Mouse (Mus musculus) kidney, embryonic 15.5 days (tissue): ENCODE measurements at regions not wholly inside any gene's neighbourhood (a gene's known extent, or its start where the extent isn't known, plus 50 kb on each side); places are given as distances from the start of the nearest gene placed in this dataset.

Experiments used
- ATAC-seq: fragments of 200-750 bp; cut with Nextera tagmentation; replicated peaks from 2 replicates; pipeline ENCODE4 v1.8.0; 2017; ENCODE audit warnings: moderate TSS enrichment; ENCODE audit not compliant: low FRiP score
- H3K27ac ChIP-seq: fragments of 300-500 bp; sonication (generic); 2 replicates; pipeline ENCODE4 v1.5.1; 2015; ENCODE audit warnings: mild to moderate bottlenecking, inconsistent platforms
- H3K27me3 ChIP-seq: fragments of 300-500 bp; sonication (generic); 2 replicates; pipeline ENCODE4 v1.6.1; 2015; ENCODE audit warnings: inconsistent platforms
- H3K36me3 ChIP-seq: fragments of 300-500 bp; sonication (generic); 2 replicates; pipeline ENCODE4 v1.6.1; 2015; ENCODE audit warnings: inconsistent platforms
- H3K4me1 ChIP-seq: fragments of 300-500 bp; sonication (generic); 2 replicates; pipeline ENCODE4 v1.6.1; 2015; ENCODE audit warnings: inconsistent platforms
- H3K4me2 ChIP-seq: fragments of 300-500 bp; sonication (generic); 2 replicates; pipeline ENCODE4 v1.6.1; 2015; ENCODE audit warnings: moderate library complexity, mild to moderate bottlenecking, inconsistent platforms
- H3K4me3 ChIP-seq: fragments of 300-500 bp; sonication (generic); replicated peaks from 2 replicates; pipeline ENCODE4 v1.5.1; 2015; ENCODE audit warnings: mild to moderate bottlenecking, inconsistent platforms
- H3K9ac ChIP-seq: fragments of 300-500 bp; sonication (generic); 2 replicates; pipeline ENCODE4 v1.6.1; 2015; ENCODE audit warnings: mild to moderate bottlenecking, inconsistent platforms
- H3K9me3 ChIP-seq: fragments of 300-500 bp; sonication (generic); replicated peaks from 2 replicates; pipeline ENCODE4 v1.6.1; 2016; ENCODE audit warnings: inconsistent platforms
- WGBS: fragments of 180-500 bp; shearing (Covaris S2); methylation state at CpG from one replicate; pipeline ENCODE4 v1.1.7; 2015; ENCODE audit warnings: mixed read lengths; 5-methylcytosine and 5-hydroxymethylcytosine counted together

DNA sequence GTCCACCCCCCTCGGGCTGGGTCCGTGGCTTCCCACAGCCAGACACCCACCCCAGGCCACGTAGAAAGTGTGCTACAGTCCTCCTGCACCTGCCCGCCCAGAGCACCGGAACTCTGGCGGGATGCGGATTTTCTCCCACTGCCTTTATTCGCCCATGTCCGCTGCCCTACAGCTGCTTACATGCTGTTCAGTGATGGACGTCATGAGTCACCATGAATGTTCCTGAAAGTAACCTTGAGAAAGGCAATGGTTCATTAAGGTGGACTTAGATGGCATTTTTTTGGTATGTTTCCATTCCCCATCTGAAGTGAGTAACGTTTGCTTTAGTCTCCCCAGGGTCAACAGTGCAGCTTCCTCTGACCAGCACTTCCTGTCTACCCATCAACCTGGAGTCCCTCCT, 497.8 kb downstream of the Dcdc2c start:
- Histone ChIP-seq H3K4me3 (no peak overlapping the region), H3K27ac (no peak overlapping the region), H3K4me1 (peaks cover 3% of the 10 kb centered on the region; the same call in 1 of the 2 replicates), H3K9me3 (no peaks in the 10 kb centered on the region), H3K27me3 (no peaks in the 10 kb centered on the region), H3K36me3 (no peaks in the 10 kb centered on the region), H3K4me2 (no peak overlapping the region), H3K9ac (no peak overlapping the region)
- no peak for ATAC-seq
- 91% methylated on average over 11 of the region's 11 CpGs for WGBS

- Histone ChIP-seq H3K9ac (no peak overlapping the region), H3K4me1 (no peaks in the 10 kb centered on the region), H3K9me3 (no peaks in the 10 kb centered on the region), H3K36me3 (no peaks in the 10 kb centered on the region), H3K27me3 (0 out of 2 replicates have a peak, but pooled peaks cover 2% of the 10 kb centered on the region), H3K27ac (no peak overlapping the region), H3K4me2 (no peak overlapping the region), H3K4me3 (no peak overlapping the region)
- no peak for ATAC-seq
- 60% methylated on average over 4 of the region's 4 CpGs for WGBS
Observed at GRCm38 (mm10) chr12:28047989-28048388, 504.2 kb downstream of the Dcdc2c start.

DNA sequence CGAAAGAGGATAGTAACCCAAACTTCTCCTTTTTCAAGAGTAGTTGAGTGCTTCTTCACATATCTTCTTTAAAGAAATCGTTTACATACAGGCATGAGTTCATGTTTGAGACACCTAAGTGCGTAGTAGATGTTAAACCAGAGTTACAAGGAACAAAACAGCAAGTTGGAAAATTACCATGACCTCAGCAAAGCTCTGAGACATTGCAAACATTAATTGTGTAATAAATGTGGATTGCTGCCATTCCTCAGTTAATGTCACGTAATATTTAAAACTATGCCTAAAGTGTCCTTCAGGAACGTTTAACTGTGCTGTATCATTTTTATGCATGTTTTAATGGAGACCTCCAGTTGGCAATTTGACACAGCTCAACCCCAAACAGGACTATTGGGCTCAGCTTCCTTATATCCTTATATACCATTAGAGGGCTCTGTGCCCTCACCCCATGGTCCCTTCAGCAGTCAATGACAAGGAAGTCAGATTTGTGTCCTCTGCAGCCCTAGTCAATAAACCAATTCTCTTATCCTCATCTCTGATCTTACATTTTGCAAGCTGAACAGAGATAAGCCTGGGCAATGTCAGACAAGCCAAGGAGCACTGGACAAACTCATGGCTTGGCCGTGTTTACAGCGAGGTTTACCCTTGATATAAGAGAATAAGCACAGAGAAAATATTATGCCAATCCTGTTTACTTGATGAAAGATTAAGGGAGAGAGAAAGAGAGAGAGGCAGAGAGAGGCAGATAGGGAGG, 513.9 kb downstream of the Dcdc2c start:
- no peaks in the 10 kb centered on the region for H3K4me1 ChIP-seq
- no peaks in the 10 kb centered on the region for H3K27me3 ChIP-seq
- H3K9ac ChIP-seq = no peak overlapping the region
- no peak overlapping the region for H3K4me2 ChIP-seq
- no peaks in the 10 kb centered on the region for H3K36me3 ChIP-seq
- H3K4me3 ChIP-seq = no peak overlapping the region
- ATAC-seq = no peak
- no peaks in the 10 kb centered on the region for H3K9me3 ChIP-seq
- 72% methylated on average over 7 of the region's 7 CpGs for WGBS
- H3K27ac ChIP-seq = no peak overlapping the region

- WGBS = 78% methylated on average over 2 of the region's 2 CpGs
- H3K9me3 ChIP-seq = no peaks in the 10 kb centered on the region
- H3K4me2 ChIP-seq = no peak overlapping the region
- H3K4me1 ChIP-seq = no peaks in the 10 kb centered on the region
- H3K36me3 ChIP-seq = no peaks in the 10 kb centered on the region
- H3K9ac ChIP-seq = no peak overlapping the region
- no peak overlapping the region for H3K4me3 ChIP-seq
- ATAC-seq = no peak
- H3K27me3 ChIP-seq = no peaks in the 10 kb centered on the region
- no peak overlapping the region for H3K27ac ChIP-seq
Observed at GRCm38 (mm10) chr12:27999170-27999569, 553.0 kb downstream of the Dcdc2c start.

GRCm38 (mm10) chr12:27992152-27992551, 560.0 kb downstream of the Dcdc2c start:
- H3K4me1 ChIP-seq = no peaks in the 10 kb centered on the region
- H3K36me3 ChIP-seq = no peaks in the 10 kb centered on the region
- WGBS = 26% methylated on average over 3 of the region's 3 CpGs
- H3K9me3 ChIP-seq = no peaks in the 10 kb centered on the region
- H3K4me3 ChIP-seq = no peak overlapping the region
- H3K9ac ChIP-seq = no peak overlapping the region
- no peaks in the 10 kb centered on the region for H3K27me3 ChIP-seq
- no peak overlapping the region for H3K27ac ChIP-seq
- ATAC-seq = peak; percentile 74; the same call in 1 of the 2 replicates
- H3K4me2 ChIP-seq = no peak overlapping the region

- WGBS = 95% methylated on average over 3 of the region's 3 CpGs
- H3K4me2 ChIP-seq = no peak overlapping the region
- no peak for ATAC-seq
- no peaks in the 10 kb centered on the region for H3K36me3 ChIP-seq
- no peak overlapping the region for H3K9ac ChIP-seq
- H3K4me3 ChIP-seq = no peak overlapping the region
- H3K27me3 ChIP-seq = no peaks in the 10 kb centered on the region
- H3K27ac ChIP-seq = no peak overlapping the region
- no peaks in the 10 kb centered on the region for H3K4me1 ChIP-seq
- no peaks in the 10 kb centered on the region for H3K9me3 ChIP-seq
Observed at GRCm38 (mm10) chr12:27984261-27984841, 567.8 kb downstream of the Dcdc2c start.

DNA sequence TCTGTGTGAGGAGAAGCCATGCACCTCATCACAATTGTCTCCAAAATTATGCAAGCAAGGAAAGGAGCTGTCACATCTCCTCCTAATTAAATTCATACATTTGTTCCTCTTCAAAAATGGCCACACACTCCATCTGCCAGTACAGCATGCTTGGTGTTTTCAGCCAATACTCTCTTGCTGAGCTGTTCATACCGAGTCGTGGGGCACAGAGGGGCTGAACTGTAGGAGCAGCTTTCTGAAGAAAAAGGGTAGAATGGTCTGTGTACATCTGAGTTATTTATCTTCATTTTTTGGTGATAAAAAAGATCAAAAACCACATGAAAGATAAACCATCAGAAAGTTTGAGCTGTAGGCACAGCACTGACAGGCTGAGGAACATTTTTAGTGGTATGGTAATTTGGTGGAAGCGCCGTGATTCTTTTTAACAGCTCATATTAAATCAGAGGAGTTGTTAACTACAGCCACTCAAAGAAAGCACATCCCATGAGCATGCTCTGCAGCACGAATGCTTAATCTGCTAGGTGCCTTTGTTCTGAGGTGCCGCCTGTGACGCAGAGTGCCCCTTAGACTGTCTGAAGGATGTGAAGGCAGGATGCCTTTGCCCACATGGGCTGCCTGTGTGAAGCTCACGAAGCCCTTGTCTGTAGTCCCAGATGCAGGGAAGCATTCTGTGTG, 573.8 kb downstream of the Dcdc2c start:
- Histone ChIP-seq H3K27ac (no peak overlapping the region), H3K36me3 (no peaks in the 10 kb centered on the region)

DNA sequence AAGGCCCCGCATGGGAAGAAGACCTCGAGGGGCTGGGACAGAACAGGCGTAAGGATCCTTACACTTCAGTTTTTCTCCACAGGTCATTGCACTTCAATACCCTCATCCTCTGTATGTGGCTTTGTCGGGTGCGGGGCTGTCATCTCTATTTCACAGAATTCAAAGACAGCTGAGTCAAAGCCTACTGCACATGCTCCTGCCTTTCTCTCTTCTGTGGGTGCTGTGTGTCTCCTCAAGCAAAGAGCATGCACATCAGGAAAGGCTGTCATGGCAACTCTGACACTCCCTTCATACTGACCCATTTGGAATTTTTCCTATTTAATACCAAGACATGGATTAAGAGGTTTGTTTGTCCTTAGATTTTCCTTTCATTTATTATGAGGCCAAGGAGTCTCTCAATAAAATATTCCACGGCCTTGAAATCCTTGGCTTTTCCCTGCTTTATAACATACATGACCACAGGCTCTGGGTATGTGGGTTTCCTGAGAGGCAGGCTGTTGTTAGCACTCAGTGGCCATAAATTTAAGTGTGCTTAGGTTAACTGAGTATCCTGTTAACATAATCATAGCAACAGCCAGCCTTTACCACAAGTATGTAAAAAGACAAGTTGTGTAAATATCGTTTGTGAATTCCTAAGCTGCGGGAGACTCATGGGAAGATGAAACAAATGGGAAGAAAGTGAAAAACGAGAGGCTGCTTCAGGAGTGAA, 574.5 kb downstream of the Dcdc2c start:
- 60% methylated on average over 9 of the region's 9 CpGs for WGBS
- H3K9ac ChIP-seq = no peak overlapping the region
- H3K36me3 ChIP-seq = no peaks in the 10 kb centered on the region
- H3K9me3 ChIP-seq = no peaks in the 10 kb centered on the region
- no peak overlapping the region for H3K4me3 ChIP-seq
- no peak overlapping the region for H3K27ac ChIP-seq
- no peak for ATAC-seq
- H3K27me3 ChIP-seq = no peaks in the 10 kb centered on the region
- no peaks in the 10 kb centered on the region for H3K4me1 ChIP-seq
- H3K4me2 ChIP-seq = no peak overlapping the region

More for the DNA sequence above, 573.8 kb downstream of the Dcdc2c start:
- H3K27me3 ChIP-seq = no peaks in the 10 kb centered on the region
- H3K9me3 ChIP-seq = no peaks in the 10 kb centered on the region
- H3K4me2 ChIP-seq = no peak overlapping the region
- ATAC-seq = no peak
- H3K4me1 ChIP-seq = no peaks in the 10 kb centered on the region
- no peak overlapping the region for H3K4me3 ChIP-seq
- H3K9ac ChIP-seq = no peak overlapping the region
- WGBS = 48% methylated on average over 8 of the region's 8 CpGs

GRCm38 (mm10) chr12:27962908-27963307, 589.3 kb downstream of the Dcdc2c start:
- no peaks in the 10 kb centered on the region for H3K36me3 ChIP-seq
- no peak overlapping the region for H3K4me2 ChIP-seq
- H3K9ac ChIP-seq = no peak overlapping the region
- no peaks in the 10 kb centered on the region for H3K9me3 ChIP-seq
- WGBS = 51% methylated on average over 3 of the region's 3 CpGs
- no peak overlapping the region for H3K4me3 ChIP-seq
- no peak overlapping the region for H3K27ac ChIP-seq
- no peak for ATAC-seq
- H3K4me1 ChIP-seq = no peaks in the 10 kb centered on the region
- no peaks in the 10 kb centered on the region for H3K27me3 ChIP-seq

DNA sequence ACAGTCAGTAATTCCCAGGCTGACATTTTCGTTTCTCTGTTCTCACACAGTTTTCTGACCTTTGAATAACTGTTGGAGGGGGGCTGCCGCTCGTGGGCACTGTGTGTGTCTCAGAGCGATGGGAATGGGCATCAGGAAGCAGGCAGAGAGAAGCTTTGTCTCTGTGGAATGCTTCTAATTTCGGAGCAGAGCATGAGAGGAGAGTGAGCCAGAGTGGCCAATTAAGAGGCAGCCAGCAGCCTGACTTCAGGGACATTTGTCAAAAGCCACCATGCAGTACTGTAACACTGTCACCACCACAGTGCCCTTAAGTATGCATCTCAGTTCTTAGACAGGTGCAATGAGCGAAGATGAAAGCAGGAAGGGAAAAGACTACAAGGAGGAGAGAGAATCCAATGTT, 592.1 kb downstream of the Dcdc2c start:
- Histone ChIP-seq H3K4me1 (no peaks in the 10 kb centered on the region), H3K27me3 (no peaks in the 10 kb centered on the region), H3K4me2 (no peak overlapping the region), H3K9me3 (no peaks in the 10 kb centered on the region), H3K9ac (no peak overlapping the region), H3K36me3 (no peaks in the 10 kb centered on the region), H3K27ac (no peak overlapping the region), H3K4me3 (no peak overlapping the region)
- WGBS = 43% methylated on average over 6 of the region's 6 CpGs
- no peak for ATAC-seq

- Histone ChIP-seq H3K36me3 (no peaks in the 10 kb centered on the region), H3K9me3 (no peaks in the 10 kb centered on the region), H3K4me3 (no peak overlapping the region), H3K27me3 (no peaks in the 10 kb centered on the region), H3K4me1 (peaks cover 22% of the 10 kb centered on the region), H3K4me2 (no peak overlapping the region), H3K9ac (no peak overlapping the region), H3K27ac (peak overlapping the region; percentile 16; the same call in 1 of the 2 replicates)
- no peak for ATAC-seq
- 56% methylated on average over 3 of the region's 3 CpGs for WGBS
Observed at GRCm38 (mm10) chr12:27947646-27948045, 604.6 kb downstream of the Dcdc2c start.
